Mouse (Mus musculus) bone marrow macrophage, adult 2 months (primary cell): ENCODE data around the gene Cmya5.
"Not testable (repeated sequence)": the region's sequence is repeated elsewhere in the genome, so short reads cannot be mapped to it uniquely, and the experiment has no call there.

Experiments
- CTCF ChIP-seq: IDR thresholded peaks from 2 replicates; pipeline ENCODE4 v1.5.1; 2012; ENCODE audit warnings: low read depth, mild to moderate bottlenecking, low read length, moderate library complexity
- POLR2A ChIP-seq: IDR thresholded peaks from 2 replicates; pipeline ENCODE4 v1.6.1; 2012; ENCODE audit warnings: mild to moderate bottlenecking, low read depth, low read length, borderline replicate concordance

- not testable (repeated sequence) for TF ChIP-seq CTCF, POLR2A
Measured at GRCm38 (mm10) chr13:93082324-93082723, 62.2 kb downstream of the Cmya5 start.
